Mouse (Mus musculus) CD8-positive naive resting alpha-beta T cell, adult 2 months (primary cell): ENCODE measurements around the gene Camsap3.
"Not testable (repeated sequence)": the region's sequence is repeated elsewhere in the genome, so short reads cannot be mapped to it uniquely, and the experiment has no call there.

Experiments
- DNase-seq, 2 experiments: peaks; one replicate each; pipeline ENCODE4 v3.0.0; 2022; ENCODE audit warnings: low read depth in 2 of 2, low spot score in 2 of 2

Gene Camsap3

DNA sequence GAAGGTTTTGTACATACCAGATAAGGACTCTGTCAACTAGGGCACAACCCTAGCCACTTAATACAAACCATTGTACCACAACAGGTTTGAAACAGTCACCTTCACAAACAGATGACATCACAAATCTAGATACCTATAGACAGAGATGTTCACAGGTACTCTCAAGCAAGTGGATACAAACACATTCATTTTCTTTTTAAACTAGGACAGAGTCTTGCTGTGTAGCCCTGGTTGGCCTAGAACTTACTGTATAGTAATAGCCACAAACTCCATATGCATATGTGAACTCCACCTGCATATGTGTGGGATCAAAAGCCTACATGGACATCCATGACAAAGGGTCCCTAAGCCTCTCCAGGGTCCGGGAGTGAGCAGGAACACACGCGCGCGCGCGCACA lies at the start of gene Camsap3:
Gene Camsap3 (plus strand): TSS at position 301 of the 398 bp plus-strand sequence.
- DNase-seq, result no peak

GRCm38 (mm10) chr8:3537666-3538065 lies 49.4 kb upstream of the Camsap3 start:
- no peak for DNase-seq

GRCm38 (mm10) chr8:3539146-3539545 lies 47.9 kb upstream of the Camsap3 start:
- no peak for DNase-seq

DNA sequence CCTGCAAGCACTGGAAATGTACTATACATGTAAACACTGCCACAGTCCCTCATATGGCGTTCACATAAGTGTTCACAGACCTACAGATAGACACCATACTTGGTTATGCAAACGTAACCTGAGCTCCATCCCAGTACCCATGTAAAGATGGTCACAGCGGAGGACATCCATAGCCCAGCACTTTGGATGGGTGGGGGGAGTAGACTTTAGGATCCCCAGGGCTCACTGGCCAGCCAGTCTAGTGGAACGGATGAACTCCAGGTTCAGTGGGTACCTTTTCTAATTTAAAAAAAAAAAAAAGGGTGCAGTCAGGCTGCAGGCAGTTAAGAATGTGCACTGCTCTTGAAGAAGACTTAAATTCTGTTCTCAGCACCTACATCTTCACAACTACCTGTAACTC lies 47.0 kb upstream of the Camsap3 start:
- no peak for DNase-seq

DNA sequence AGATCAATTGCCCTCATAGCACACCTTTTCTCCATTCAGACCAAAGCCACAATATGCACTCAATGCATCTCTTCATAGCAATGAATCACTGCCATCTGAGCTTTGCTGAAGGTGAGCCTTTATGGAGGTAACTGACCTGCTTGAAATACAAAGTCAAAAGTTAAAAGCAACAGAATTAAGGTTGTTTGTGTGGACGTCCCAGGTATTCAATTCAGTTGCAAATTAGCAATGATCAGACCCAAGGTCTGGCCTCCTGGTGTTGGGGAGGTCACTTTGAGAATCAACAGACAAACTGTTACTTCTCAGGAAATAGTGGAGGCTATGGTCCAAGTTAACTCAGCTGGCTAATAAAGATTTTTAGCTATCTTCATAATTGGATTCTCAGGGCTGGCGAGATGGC lies 40.6 kb upstream of the Camsap3 start:
- no peak for DNase-seq

DNA sequence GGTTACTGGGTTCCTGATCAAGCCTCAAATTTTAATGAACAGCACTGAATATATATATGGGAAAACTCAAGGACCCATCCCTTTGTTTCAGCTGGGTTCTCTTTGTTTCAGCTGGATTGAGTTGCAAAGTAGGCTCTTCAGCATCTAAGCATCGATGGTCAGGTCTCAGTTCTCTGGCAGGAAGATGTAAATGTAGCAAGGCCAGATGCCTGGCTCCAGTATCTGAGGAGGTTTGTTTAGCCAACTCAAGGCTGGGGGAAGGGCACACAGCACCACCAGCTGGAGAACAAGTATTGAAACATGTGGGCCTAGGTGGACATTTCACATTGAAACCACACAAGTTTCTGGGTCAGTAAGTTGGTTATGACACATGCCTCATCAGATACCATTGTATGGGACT lies 34.9 kb upstream of the Camsap3 start:
- DNase-seq, result no peak

GRCm38 (mm10) chr8:3556114-3556513 lies 31.0 kb upstream of the Camsap3 start:
- DNase-seq, result no peak

GRCm38 (mm10) chr8:3567641-3568371 lies 19.3 kb upstream of the Camsap3 start, which contains the start of gene C330021F23Rik:
C330021F23Rik (plus strand) TSS chr8:3567990.
- DNase-seq, result no peak

GRCm38 (mm10) chr8:3568378-3568777 lies 18.7 kb upstream of the Camsap3 start:
- no peak for DNase-seq

DNA sequence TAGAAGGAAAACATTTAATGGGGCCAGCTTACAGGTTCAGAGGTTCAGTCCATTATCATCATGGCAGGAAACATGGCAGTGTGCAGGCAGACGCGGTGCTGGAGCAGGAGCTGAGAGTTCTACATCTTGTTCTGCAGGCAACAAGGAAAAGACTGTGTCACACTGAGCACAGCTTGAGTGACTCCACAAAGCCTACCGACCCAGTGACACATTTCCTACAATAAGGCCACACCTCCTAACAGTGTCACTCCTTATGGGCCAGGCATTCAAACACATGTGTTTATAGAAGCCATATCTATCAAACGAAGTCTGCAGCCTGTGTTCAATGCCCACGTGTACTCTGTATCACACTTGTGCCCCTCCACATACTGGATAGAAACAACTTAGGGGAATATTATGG lies 17.3 kb upstream of the Camsap3 start:
- DNase-seq, result no peak

DNA sequence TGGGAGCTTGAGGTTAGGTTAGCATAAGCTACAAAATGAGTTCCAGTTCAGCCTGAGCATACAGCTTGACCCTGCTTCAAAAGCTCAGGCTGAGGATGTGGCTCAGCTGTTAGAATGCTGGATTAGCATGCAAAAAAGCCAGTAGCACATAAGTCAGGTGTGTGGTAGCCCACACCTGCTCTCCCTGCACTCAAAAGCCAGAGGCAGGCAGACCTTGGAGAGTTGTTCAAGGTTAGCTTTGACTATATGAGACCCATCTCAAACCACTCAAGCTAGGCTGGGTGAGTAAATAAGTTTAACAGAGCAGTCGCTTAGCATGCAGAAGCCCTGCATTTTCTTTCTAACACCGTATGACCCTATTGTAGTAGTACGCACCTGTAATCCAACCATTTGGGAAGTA lies 12.5 kb upstream of the Camsap3 start:
- no peak for DNase-seq

DNA sequence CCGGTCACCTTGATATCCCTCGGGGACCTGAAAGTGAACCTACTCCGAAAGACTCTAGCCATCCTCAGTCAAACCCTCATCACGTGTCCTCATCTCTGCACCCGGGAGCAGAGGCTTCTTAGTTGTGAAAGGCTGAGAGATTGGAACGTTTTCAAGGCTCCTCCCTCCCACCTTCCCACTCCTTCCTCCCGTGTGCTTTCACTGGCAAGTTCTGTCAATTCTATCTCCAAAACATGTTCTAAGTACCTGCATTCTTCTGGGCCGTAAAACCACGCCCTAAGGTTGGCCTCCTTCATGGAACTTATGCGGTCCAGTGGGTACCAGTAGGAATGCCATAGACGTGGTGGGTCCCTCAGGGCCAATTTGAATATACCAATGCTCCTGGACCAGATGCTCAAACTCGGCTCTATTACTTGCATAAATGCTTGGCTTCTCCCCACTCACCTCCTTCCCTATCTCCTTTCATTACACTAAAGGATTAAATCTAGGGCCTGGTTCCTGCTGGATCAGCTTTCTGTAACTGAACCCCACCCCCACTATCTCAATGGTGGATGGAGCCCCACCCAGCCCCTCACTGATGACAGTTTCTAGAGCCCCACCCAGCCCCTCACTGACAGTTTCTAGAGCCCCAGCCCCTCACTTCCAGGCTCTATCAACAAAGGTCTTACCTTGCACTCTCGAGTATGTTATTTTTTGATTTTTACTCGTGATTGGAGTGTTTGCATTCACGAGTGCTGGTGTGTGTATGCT lies 10.7 kb upstream of the Camsap3 start:
- DNase-seq, result no peak

- no peak for DNase-seq
Observed at GRCm38 (mm10) chr8:3579390-3580364, 7.4 kb upstream of the Camsap3 start.

DNA sequence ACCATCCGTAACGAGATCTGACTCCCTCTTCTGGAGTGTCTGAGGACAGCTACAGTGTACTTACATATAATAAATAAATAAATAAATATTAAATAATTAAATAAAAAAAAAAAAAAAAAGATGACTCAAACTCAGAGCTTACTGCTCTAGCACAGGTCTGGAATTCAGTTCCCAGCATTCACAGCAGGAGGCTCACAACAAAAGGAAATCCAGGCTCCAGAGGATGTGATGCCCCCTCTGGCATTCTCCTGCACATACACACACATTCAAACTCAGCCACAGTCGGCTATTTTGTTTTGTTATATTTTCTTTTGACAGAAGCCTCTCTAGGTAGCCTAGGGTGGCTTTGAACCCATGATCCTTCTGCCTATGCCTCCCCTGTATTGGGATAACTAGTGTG lies 5.1 kb upstream of the Camsap3 start:
- DNase-seq, result not testable (repeated sequence)

DNA sequence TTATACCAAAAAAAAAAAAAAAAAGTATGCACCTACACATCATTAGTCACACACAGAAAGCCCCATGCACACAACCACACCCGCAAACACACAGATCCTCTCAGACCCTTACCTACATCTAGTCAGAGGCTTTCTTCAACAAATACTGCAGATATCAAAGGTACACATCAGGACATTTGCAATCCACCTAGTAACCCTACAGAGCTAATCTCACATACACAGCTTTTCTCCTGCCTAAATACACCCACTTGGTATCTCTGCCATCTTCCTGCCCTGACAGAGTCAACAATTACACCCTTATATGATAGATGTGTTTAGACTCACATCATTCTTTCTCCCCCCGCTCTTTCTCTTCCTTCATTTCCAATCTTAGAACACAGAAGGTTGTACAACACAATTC lies 641 bp upstream of the Camsap3 start:
- DNase-seq, result no peak

GRCm38 (mm10) chr8:3587391-3588257 lies 531 bp downstream of the Camsap3 start:
- DNase-seq, result no peak

GRCm38 (mm10) chr8:3588258-3588633 lies 1.2 kb downstream of the Camsap3 start:
- DNase-seq, result no peak

DNA sequence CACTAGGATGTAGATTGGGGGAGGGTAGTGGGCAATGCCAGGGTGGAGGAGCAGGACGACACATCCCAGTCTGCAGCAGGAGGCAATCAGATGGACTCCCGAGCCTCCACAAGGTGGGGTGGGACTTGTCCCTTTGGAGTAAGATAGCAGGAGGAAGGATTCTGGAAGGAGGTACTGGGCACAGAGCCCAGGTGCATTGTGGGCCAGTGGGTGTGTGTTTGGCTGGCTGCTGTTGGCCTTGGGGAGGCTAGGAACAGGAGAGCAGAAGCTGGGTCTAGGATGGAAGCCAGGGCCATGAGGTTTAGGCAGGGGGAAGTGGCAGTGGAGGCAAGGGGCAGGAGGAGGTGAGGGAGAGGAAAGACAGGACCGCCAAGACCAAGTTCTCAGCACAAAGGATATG lies 6.4 kb downstream of the Camsap3 start:
- no peak for DNase-seq

GRCm38 (mm10) chr8:3594466-3594865 lies 7.4 kb downstream of the Camsap3 start:
- no peak for DNase-seq

- DNase-seq, result no peak
Observed at GRCm38 (mm10) chr8:3598054-3598453, 11.0 kb downstream of the Camsap3 start.

GRCm38 (mm10) chr8:3599219-3599618 lies 12.1 kb downstream of the Camsap3 start:
- no peak for DNase-seq
